Mouse (Mus musculus): ENCODE data around the gene Map4k3.
"Not testable (repeated sequence)": the region's sequence is repeated elsewhere in the genome, so short reads cannot be mapped to it uniquely, and the experiment has no call there.

Map4k3 gene

DNA sequence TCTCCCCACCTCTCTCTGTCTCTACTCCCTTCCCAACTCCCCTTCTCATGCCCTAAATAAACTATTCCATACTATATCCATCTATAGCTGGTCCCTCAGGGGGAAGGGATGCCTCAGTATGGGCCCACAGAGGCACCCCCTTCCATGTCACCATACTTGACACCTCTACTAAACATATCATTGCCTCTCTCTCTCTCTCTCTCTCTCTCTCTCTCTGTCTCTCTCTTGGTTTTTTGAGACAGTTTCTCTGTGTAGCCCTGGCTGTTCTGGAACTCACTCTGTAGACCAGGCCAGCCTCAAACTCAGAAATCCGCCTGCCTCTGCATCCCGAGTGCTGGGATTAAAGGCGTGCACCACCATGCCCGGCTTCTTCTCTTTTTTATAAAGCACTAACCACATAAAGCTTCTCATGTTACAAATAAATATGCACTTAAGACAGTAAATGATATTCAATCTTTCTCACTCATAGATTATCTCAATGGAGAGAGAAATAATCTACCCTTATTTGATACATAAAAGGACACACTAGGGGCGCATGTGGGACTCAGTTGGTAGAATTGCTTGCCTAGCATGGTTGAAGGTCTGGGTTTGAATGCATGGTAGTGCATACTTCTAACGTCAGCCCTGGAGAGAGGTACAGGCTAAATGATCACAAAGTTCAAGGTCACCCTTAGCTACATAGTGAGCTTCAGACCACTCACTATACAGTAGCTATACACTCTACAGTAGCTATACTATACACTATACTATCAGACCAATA lies 159.3 kb downstream of the Map4k3 start:
- DNase-seq (ENCODE audit: low read depth, low spot score): no peak

DNA sequence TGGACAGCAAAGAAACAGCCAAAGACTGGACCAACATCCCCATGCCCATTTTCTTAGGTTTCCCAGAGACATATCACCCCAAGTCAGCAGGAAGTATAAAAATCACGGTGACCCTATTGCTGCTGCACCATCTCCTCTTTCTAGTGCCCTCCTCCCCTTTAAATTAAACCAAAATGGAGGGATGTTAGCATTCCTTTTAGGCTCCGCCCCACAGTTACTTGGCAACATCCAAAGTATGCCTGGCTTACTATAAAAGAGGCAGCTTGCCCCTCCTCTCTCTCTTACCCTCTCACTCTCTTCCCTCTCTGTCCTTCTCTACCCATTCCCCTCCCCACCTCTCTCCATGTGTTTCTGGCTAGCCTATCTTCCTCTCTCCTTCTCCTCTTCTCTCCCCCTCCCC lies 159.8 kb downstream of the Map4k3 start:
- DNase-seq (ENCODE audit: low read depth, low spot score): no peak

DNA sequence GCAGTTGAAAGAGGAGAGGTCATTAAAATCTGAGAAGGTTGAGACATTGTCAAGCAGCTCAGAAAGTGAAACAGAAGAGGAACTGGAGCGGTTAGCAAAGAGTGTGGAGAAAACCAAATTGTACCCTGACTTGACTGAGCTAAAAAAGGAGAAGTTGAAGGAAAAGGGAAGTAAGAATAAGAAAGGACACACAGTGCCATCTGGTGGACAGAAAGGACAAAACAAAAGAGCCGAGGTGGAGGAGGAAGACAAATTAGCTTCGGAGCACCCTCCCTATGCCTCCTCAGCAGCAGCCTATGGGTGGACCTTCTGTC lies 163.7 kb downstream of the Map4k3 start:
- DNase-seq (ENCODE audit: low read depth, low spot score): peak; percentile 29

DNA sequence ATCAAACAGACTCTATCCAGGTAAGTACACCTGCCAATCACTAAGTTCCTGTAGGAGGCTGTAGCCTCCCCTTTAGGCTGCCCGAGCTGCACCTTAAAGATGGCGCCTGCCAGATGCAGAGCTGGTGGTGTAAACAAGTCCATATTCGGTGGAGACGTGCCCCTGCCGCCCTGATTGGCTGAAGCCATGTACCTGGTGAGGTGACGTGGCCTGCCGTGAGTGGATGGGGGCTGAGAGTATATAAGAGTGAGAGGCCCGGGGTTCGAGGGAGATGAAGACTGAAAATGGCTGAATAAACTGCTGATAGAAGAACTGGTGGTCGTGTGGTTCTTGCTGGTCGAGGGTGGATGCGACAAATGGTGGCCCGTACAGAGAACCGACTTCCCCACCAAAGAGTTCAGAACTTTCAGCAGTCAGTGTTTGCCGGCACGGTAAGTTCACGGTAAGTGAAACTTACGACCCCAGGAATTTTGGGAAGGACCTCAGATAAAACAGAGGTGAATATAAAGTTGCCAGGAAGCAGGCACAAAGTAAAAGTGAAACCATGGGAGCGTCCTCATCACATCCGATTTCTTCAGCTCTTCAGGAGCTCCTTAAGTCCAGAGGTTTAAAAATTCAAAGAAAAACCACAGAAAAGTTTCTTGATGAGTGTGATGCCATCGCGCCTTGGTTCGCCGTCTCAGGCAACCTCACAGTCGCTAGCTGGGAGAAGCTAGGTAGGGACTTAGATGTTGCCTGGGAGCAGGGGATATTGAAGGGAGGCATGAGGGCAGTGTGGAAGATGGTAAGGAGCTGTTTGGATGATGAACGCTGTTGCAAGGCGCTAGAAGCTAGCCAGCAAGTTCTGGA lies 164.3 kb downstream of the Map4k3 start:
- not testable (repeated sequence) for DNase-seq (ENCODE audit: low read depth, low spot score)

DNA sequence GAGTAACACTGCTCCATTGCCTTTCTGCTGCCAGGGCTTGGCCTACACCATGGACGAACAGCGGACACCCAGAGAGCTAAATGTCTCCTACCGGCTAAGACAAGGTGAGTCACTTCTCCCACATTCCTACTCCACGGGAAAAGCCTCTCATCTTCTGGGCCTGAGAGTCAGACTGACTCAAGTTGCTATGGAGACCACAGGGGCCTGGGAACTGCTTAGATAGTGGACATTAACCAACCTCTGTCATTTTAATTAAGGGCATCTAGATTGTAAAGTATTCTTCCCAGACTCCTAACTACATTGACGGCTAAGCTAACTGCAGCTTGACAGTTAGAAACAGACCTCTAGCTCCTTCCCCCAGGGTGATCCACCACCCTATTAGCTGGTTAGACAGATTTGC lies 165.5 kb downstream of the Map4k3 start:
- no peak for DNase-seq (ENCODE audit: low read depth, low spot score)

DNA sequence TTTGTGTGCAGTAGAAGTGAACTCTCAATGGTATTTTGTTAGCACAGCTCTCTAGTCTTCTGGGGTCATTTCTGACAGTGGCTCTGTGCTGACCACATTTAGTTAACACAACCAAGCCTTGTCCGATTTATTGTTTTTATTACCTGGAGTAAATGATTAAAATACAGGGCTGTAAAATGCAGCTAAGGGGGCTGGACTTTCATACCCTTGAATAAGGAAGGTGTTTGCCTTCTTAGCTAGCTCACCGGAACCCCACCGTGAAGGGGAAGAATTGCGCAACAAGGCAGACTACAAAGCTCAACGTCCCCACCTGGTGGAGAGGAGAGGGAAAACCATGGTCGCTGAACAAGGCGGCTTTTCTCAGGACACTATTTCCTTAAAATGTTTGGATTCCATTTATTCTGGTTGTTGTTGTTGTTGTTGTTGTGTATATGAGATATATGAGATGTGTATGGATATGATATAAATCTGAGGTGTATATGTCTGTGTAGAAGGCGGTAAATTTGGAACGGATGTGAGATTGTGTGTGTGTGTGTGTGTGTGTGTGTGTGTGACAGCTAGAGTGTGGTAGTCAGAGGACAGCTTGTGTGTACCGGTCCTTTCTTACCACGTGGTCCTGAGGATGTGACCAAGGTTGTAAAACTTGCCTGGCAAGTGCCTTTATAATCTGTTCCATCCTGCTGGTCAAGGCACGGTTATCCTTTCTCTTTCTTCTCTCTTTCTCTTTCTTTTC lies 167.4 kb downstream of the Map4k3 start:
- DNase-seq (ENCODE audit: low read depth, low spot score): peak; percentile 46

DNA sequence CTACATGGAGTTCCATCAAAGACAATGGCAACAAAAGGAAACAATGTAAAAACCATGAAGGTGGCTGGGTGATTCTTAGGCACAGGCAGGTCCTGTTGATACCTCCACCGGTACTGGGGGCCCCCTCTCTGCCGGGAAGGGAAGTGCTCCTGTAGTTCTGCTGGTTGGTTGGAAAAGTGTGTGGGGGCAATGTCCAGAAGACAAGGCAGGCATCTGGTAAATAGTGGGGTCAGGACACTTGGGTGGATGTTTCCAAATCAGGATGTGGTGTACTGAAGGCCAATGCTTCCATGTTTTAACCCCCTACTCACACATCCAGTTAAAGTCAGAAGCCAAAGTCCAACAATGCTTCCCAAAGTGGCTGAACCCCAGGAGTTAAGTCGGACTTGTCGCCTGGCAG lies 168.5 kb downstream of the Map4k3 start:
- DNase-seq (ENCODE audit: low read depth, low spot score): no peak

DNA sequence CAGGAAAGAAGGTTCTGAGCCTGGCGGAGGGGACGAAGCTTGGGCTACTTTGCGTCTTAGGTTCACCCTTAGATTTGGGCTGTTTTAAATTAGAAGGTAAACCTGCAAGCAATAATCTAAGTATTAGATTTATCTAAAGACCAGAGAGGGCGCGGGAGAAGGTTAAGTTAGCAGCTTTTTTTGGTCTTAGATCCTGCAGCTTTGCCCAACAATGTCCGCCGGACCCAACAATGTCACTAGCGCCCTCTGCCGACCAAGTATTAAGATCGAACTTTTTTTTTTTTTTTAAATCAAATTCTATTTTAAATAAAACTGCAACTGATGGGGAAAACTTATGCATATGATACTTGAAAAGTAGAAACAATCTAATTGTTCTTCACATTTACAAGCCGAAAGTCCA lies 169.2 kb downstream of the Map4k3 start:
- DNase-seq (ENCODE audit: low read depth, low spot score): no peak

DNA sequence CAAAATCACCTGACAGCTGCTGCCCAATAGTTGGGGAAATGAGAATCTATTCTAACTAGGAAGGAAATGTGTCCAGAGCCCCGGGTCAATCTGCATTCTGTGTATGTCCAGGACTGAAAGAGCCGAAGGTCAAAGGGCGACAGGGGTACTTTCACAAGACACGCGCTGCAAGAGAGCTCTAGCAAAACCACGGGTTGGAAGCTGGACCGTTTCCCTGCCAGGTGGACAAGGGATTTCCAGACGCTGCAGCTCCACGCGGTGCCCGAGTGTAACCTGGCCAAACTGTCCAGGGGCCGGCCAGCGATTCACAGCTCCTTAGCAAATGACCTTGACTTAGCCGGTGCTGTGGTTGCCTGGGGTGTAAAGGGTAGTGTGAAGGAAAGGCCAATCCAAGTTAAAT lies 169.7 kb downstream of the Map4k3 start:
- DNase-seq (ENCODE audit: low read depth, low spot score): no peak

DNA sequence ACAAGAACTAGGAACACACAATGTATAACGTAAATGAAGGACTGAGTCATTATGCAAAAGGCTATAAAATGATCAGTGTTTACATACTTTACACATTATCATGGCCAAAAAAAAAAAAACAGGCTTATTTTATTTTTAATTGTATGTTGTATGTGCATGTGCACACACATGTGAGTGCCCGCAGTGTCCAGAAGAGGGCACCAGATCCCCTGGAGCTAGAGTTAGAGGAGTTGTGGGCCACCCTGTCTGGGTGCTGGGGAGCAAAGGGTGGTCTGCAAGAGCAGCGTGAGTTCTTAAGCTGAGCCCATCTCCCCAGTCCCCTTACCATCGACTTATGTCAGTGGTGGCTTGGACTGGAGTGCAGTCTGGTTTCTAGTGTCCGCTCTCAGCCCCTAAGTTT lies 170.8 kb downstream of the Map4k3 start:
- no peak for DNase-seq (ENCODE audit: low read depth, low spot score)

DNA sequence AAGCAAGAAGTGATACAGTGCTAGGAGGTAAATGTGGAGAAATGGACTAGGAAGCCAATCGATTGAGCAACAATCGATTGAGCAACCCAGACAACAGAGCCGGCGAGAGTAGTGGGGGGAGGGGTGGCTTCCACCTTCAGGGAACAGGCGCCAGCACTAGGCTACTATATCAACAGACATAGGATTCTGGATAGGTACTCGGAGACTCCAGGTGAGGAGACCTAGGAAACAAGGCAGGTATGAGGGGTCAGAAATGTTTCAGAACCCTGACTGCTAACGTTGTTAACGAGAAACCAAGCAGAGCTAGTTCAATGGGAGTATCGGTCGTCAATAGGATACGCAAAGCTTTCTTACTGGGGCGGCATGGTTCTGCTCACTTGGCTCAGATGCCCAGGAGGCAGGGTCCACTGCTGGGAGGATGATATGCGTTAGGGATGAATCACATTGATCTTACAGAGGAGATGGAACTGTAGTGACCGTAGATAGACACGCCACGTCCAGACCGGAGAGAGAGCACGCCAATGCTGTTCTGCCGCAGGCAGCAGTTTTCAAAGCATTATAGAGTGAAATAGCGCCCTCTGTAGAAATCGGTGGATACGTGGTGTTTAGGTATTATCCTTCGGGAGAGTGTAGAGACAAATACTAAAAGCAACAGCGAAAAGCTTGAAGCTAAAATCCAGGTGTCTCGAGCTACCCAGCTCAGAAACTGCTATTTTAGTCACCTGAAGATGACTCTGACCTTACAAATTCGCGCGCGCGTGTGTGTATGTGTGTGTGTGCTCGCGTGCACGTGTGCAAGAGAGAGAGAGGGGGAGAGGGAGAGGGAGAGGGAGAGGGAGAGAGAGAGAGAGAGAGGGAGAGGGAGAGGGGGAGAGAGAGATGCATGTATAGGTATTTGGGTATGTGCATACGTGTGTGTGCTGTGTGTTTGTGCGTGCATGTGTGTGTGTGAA lies 174.7 kb downstream of the Map4k3 start:
- DNase-seq (ENCODE audit: low read depth, low spot score): peak; percentile 72

DNA sequence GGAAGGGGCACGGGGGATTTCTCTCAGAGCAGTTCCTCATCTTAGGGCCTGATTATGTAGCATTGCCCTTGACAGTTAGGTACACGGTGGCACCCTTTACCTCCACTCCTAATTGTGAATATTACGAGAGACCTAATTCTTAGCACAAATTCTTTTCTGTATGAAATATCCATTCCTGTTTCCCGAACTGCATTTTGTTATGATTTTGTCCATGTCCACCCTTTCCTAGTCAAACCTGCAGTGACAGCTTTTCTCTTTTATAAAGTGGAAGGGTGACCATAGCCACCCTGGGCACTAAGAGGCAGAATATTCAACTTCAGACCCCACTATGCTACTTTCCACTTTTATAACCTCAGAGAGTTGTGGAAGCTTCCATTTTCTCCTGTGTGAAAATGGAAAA lies 175.6 kb downstream of the Map4k3 start:
- DNase-seq (ENCODE audit: low read depth, low spot score): no peak

DNA sequence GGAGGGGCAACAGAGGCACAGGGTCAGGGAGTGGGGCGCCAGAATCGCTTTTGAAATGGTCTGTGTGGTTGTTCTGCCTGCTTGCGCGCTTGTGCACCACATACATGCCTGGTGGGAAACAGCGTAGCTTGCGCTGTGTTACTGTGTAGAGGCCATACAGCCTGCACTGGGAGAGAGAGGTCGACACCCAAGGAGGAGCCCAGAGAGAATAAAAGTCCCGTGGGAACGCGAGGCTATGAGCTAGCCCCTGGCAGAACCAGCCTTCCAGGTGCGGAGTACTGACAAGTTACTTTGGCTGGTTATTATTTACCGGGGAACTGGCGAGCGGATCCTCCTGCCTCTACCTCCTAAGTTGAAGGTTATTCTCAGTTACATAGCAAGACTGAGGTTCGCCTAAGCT lies 177.3 kb downstream of the Map4k3 start:
- DNase-seq (ENCODE audit: low read depth, low spot score): no peak

DNA sequence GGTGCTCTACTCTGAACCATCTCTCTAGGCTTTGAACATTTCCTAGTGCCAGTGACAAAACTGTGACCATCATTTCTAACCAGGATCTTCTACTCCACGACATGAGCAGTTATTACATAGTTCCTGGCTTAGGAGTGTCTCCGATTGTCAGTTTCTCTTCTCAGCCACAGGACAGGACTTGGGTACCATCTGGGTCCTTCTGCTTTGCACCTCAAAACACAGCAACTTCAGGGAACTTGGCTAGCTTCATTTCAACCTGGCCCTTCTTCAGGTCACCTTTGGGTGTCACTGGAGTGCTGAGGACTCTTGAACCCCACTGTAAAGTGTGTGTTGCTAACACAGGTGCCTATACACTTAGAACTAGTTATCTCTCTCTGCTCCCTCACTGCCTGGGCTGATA lies 181.4 kb downstream of the Map4k3 start:
- DNase-seq (ENCODE audit: low read depth, low spot score): no peak

DNA sequence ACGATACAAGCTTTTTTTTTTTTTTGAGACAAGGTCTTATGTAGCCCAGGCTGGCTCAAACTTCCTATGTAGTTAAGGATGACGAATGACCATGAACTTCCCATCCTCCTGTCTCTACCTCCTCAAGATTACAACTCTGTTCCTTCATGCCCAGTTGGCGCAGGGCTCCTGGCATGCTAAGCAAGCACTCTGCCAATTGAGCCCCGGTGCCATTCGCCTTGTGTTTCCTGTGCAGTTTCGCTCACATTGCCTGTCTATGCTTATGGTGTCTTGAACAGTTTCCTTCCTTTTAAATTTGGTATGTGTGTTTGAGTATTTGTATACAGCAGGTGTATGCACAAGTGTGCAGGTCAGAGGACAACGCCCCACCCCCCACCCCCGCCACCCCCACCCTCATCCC lies 182.1 kb downstream of the Map4k3 start:
- DNase-seq (ENCODE audit: low read depth, low spot score): no peak

DNA sequence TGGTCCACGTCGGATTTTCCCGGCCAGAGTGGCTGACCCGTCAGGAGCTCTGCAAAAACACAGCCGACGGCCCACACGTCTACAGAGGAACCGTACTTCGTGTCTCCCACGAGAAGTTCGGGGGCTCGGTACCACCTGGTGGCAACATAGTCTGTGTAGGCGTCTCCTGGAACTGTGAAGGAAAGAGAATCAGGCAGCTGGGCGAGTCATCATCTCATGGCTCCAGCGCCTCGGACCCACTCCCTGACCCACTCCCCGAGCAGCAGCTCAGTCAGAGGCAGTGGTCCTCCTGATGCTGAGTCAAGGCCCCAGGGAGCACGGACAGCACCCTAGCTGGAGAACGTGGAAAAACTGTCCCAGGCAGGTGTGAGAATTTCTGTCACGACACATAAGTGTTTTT lies 184.6 kb downstream of the Map4k3 start:
- DNase-seq (ENCODE audit: low read depth, low spot score): no peak

DNA sequence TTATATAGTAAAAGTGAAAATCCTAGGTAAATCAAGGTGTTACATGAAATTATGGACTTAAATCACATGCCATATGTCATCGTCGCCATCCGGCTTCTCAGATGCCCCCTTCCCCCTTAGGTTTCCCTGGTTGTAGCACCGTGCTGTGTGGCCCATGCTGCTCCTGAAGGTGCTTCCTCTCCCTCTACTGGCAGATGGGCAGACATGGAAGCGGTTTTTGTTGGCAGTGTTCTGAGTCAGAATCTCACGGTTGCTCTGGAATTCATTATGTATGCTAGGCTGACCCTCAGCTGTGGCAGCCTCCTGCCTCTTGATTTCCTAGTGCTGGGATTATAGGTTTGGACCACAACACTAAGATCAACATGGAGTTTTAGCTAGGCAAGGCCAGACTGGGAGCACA lies 191.1 kb downstream of the Map4k3 start:
- DNase-seq (ENCODE audit: low read depth, low spot score): no peak

DNA sequence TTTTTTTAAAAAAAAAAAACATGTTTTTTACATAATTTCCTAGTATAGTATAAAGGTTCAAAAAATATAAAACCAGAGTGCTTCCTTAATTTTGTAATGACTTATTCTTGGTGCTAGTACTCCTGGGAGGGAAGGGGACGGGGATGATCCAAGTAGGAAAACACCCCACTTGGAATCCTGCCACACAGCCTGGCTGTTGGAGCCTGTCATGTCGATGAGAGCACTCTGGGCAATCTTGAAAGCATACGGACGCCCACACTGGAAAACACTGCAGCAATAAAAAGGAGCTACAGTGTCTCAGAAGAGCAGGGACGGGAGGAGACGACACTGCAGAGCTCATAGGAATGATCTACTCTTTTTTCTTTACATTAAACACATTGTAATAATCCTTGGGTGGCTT lies 192.7 kb downstream of the Map4k3 start:
- peak; percentile 32 for DNase-seq (ENCODE audit: low read depth, low spot score)

DNA sequence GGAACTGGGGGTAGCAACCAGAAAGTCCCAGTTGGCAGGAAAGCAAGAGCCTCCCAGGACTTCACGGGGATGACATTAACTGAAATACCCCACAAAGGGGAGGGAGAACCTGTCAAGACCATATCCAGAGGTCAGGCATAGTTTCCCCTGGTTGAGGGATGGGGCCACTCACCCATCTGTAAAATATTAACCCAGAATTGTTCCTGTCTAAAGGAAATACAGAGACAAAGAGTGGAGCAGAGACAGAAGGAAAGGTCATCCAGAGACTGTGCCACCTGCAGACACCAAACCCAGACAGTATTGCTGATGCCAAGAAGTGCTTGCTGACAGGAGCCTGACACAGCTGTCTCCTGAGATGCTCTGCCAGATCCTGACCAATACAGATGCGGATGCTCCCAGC lies 196.9 kb downstream of the Map4k3 start:
- not testable (repeated sequence) for DNase-seq (ENCODE audit: low read depth, low spot score)

Measured in telencephalon, adult 2 months (tissue).